Mouse (Mus musculus): ENCODE measurements at regions not wholly inside any gene's neighbourhood (a gene's known extent, or its start where the extent isn't known, plus 50 kb on each side); places are given as distances from the start of the nearest gene placed in this dataset.
A peak's percentile ranks its signal among the peaks of the same experiment; 100 is the strongest.

- peak; percentile 39 for DNase-seq (ENCODE audit: extremely low read depth, low read depth, low spot score)
- H3K27me3 ChIP-seq (ENCODE audit: control insufficient read depth, insufficient read depth, low read length), result no peaks in the 10 kb centered on the region
- no peak overlapping the region for H3K9ac ChIP-seq (ENCODE audit: low read depth, low read length)
- H3K4me1 ChIP-seq (ENCODE audit: control insufficient read depth, insufficient read depth, low read length), result no peaks in the 10 kb centered on the region
- H3K79me2 ChIP-seq (ENCODE audit: control insufficient read depth, insufficient read depth, low read length), result no peaks in the 10 kb centered on the region
- WGBS, result 20% methylated on average over 5 of the region's 5 CpGs
- H3K36me3 ChIP-seq (ENCODE audit: control insufficient read depth, insufficient read depth, low read length), result no peaks in the 10 kb centered on the region
- H3K4me3 ChIP-seq (ENCODE audit: insufficient read depth, low read depth, low read length), result no peak overlapping the region
- no peak overlapping the region for H3K27ac ChIP-seq (replicated peaks; ENCODE audit: insufficient read depth, low read depth, low read length)
- no peak for TF ChIP-seq CTCF (IDR thresholded peaks at IDR 0.05; ENCODE audit: low read depth, low read length)
- no peak for TF ChIP-seq POLR2A (IDR thresholded peaks at IDR 0.05; ENCODE audit: extremely low read depth, insufficient read depth, low read length)
Observed at GRCm38 (mm10) chr10:68908236-68908635, 184.8 kb downstream of the Tmem26 start.

GRCm38 (mm10) chr10:68909018-68909417, 185.6 kb downstream of the Tmem26 start:
- Histone ChIP-seq H3K79me2 (ENCODE audit: control insufficient read depth, insufficient read depth, low read length) (no peaks in the 10 kb centered on the region), H3K27ac (replicated peaks; ENCODE audit: insufficient read depth, low read depth, low read length) (no peak overlapping the region), H3K4me1 (ENCODE audit: control insufficient read depth, insufficient read depth, low read length) (no peaks in the 10 kb centered on the region), H3K36me3 (ENCODE audit: control insufficient read depth, insufficient read depth, low read length) (no peaks in the 10 kb centered on the region), H3K27me3 (ENCODE audit: control insufficient read depth, insufficient read depth, low read length) (no peaks in the 10 kb centered on the region), H3K4me3 (ENCODE audit: insufficient read depth, low read depth, low read length) (no peak overlapping the region), H3K9ac (ENCODE audit: low read depth, low read length) (no peak overlapping the region)
- 85% methylated on average over 10 of the region's 10 CpGs for WGBS
- DNase-seq (ENCODE audit: extremely low read depth, low read depth, low spot score), result no peak
- no peak for TF ChIP-seq POLR2A (IDR thresholded peaks at IDR 0.05; ENCODE audit: extremely low read depth, insufficient read depth, low read length)
- no peak for TF ChIP-seq CTCF (IDR thresholded peaks at IDR 0.05; ENCODE audit: low read depth, low read length)

- Histone ChIP-seq H3K79me2 (ENCODE audit: control insufficient read depth, insufficient read depth, low read length) (no peaks in the 10 kb centered on the region), H3K4me1 (ENCODE audit: control insufficient read depth, insufficient read depth, low read length) (no peaks in the 10 kb centered on the region), H3K4me3 (ENCODE audit: insufficient read depth, low read depth, low read length) (no peak overlapping the region), H3K36me3 (ENCODE audit: control insufficient read depth, insufficient read depth, low read length) (no peaks in the 10 kb centered on the region), H3K27ac (replicated peaks; ENCODE audit: insufficient read depth, low read depth, low read length) (no peak overlapping the region), H3K9ac (ENCODE audit: low read depth, low read length) (no peak overlapping the region), H3K27me3 (ENCODE audit: control insufficient read depth, insufficient read depth, low read length) (no peaks in the 10 kb centered on the region)
- 48% methylated on average over 7 of the region's 7 CpGs for WGBS
- no peak for TF ChIP-seq CTCF (IDR thresholded peaks at IDR 0.05; ENCODE audit: low read depth, low read length)
- no peak for TF ChIP-seq POLR2A (IDR thresholded peaks at IDR 0.05; ENCODE audit: extremely low read depth, insufficient read depth, low read length)
- no peak for DNase-seq (ENCODE audit: extremely low read depth, low read depth, low spot score)
Observed at GRCm38 (mm10) chr10:68916147-68916546, 192.7 kb downstream of the Tmem26 start.

GRCm38 (mm10) chr10:68935843-68936242, 212.4 kb downstream of the Tmem26 start:
- 80% methylated on average over 5 of the region's 5 CpGs for WGBS
- DNase-seq (ENCODE audit: extremely low read depth, low read depth, low spot score), result no peak
- H3K36me3 ChIP-seq (ENCODE audit: control insufficient read depth, insufficient read depth, low read length), result no peaks in the 10 kb centered on the region
- no peaks in the 10 kb centered on the region for H3K79me2 ChIP-seq (ENCODE audit: control insufficient read depth, insufficient read depth, low read length)
- no peak overlapping the region for H3K27ac ChIP-seq (replicated peaks; ENCODE audit: insufficient read depth, low read depth, low read length)
- H3K27me3 ChIP-seq (ENCODE audit: control insufficient read depth, insufficient read depth, low read length), result no peaks in the 10 kb centered on the region
- H3K4me1 ChIP-seq (ENCODE audit: control insufficient read depth, insufficient read depth, low read length), result no peaks in the 10 kb centered on the region
- H3K9ac ChIP-seq (ENCODE audit: low read depth, low read length), result no peak overlapping the region
- no peak overlapping the region for H3K4me3 ChIP-seq (ENCODE audit: insufficient read depth, low read depth, low read length)
- no peak for TF ChIP-seq CTCF (IDR thresholded peaks at IDR 0.05; ENCODE audit: low read depth, low read length)
- TF ChIP-seq POLR2A (IDR thresholded peaks at IDR 0.05; ENCODE audit: extremely low read depth, insufficient read depth, low read length), result no peak

- TF ChIP-seq CTCF (IDR thresholded peaks at IDR 0.05; ENCODE audit: low read depth, low read length), result no peak
- TF ChIP-seq POLR2A (IDR thresholded peaks at IDR 0.05; ENCODE audit: extremely low read depth, insufficient read depth, low read length), result no peak
- Histone ChIP-seq H3K27me3 (ENCODE audit: control insufficient read depth, insufficient read depth, low read length) (no peaks in the 10 kb centered on the region), H3K9ac (ENCODE audit: low read depth, low read length) (no peak overlapping the region), H3K27ac (replicated peaks; ENCODE audit: insufficient read depth, low read depth, low read length) (no peak overlapping the region), H3K4me3 (ENCODE audit: insufficient read depth, low read depth, low read length) (no peak overlapping the region), H3K36me3 (ENCODE audit: control insufficient read depth, insufficient read depth, low read length) (no peaks in the 10 kb centered on the region), H3K79me2 (ENCODE audit: control insufficient read depth, insufficient read depth, low read length) (no peaks in the 10 kb centered on the region), H3K4me1 (ENCODE audit: control insufficient read depth, insufficient read depth, low read length) (no peaks in the 10 kb centered on the region)
- 81% methylated on average over 6 of the region's 6 CpGs for WGBS
- DNase-seq (ENCODE audit: extremely low read depth, low read depth, low spot score), result no peak
Observed at GRCm38 (mm10) chr10:68943239-68943638, 208.0 kb upstream of the Rhobtb1 start.

DNA sequence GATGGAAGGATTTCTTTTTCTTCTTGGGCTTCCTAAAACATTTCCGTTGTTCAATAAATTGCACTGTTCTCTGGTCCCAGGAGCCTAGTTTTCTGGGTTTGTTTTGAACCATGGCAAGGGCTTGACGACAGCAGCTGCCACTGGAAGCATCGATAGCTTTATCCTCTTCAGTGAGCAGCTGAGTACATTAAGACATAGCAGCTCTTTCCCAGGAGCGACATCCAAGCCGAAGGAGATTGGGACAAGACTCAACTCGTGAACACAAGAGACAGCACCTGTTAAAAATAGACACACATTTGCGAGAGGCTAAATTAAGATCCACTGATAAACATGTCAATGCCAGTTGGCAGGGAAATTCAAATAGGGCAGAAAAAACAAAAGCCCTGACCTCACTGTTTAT, 194.7 kb upstream of the Rhobtb1 start:
- Histone ChIP-seq H3K9ac (ENCODE audit: low read depth, low read length) (no peak overlapping the region), H3K79me2 (ENCODE audit: control insufficient read depth, insufficient read depth, low read length) (no peaks in the 10 kb centered on the region), H3K4me1 (ENCODE audit: control insufficient read depth, insufficient read depth, low read length) (no peaks in the 10 kb centered on the region), H3K36me3 (ENCODE audit: control insufficient read depth, insufficient read depth, low read length) (no peaks in the 10 kb centered on the region), H3K4me3 (ENCODE audit: insufficient read depth, low read depth, low read length) (no peak overlapping the region), H3K27me3 (ENCODE audit: control insufficient read depth, insufficient read depth, low read length) (no peaks in the 10 kb centered on the region), H3K27ac (replicated peaks; ENCODE audit: insufficient read depth, low read depth, low read length) (no peak overlapping the region)
- TF ChIP-seq POLR2A (IDR thresholded peaks at IDR 0.05; ENCODE audit: extremely low read depth, insufficient read depth, low read length) (no peak), CTCF (IDR thresholded peaks at IDR 0.05; ENCODE audit: low read depth, low read length) (no peak)
- 86% methylated on average over 7 of the region's 7 CpGs for WGBS
- no peak for DNase-seq (ENCODE audit: extremely low read depth, low read depth, low spot score)

All from liver, adult 2 months (tissue).